Mouse (Mus musculus): Measurements from ENCODE around the gene Cpne7. TPM values are rescaled to one million over a fixed set of nuclear protein-coding genes. Genes with fewer than 3 reads are reported as not detected.

Cpne7 gene
- polyA plus RNA-seq, 1 experiment, result 4.9 TPM

Other genes starting within 250 kb of the Cpne7 start
- 37.9 and 57.1 TPM in 2 replicates for gene Ankrd11, start 75.1 kb upstream of the Cpne7 start, polyA plus RNA-seq (2012; rRNA removed)
- 56.0 and 63.5 TPM in 2 replicates for gene Spg7, start 54.4 kb upstream of the Cpne7 start, polyA plus RNA-seq (2012; rRNA removed)
- 2,261 and 2,538 TPM in 2 replicates for gene Rpl13, start 15.0 kb upstream of the Cpne7 start, polyA plus RNA-seq (2012; rRNA removed)
- 8.9 and 10.6 TPM in 2 replicates for gene Sult5a1, start 40.9 kb downstream of the Cpne7 start, polyA plus RNA-seq (2012; rRNA removed)
- 56.5 and 73.2 TPM in 2 replicates for gene Dpep1, start 68.9 kb downstream of the Cpne7 start, polyA plus RNA-seq (2012; rRNA removed)
- 109 and 119 TPM in 2 replicates for gene Chmp1a, start 95.4 kb downstream of the Cpne7 start, polyA plus RNA-seq (2012; rRNA removed)
- gene Spata33, start 95.5 kb downstream of the Cpne7 start, polyA plus RNA-seq (2012; rRNA removed), result 2.8 and 4.2 TPM in 2 replicates
- 70.3 and 77.0 TPM in 2 replicates for gene Cdk10, start 107.5 kb downstream of the Cpne7 start, polyA plus RNA-seq (2012; rRNA removed)
- 4.3 and 4.8 TPM in 2 replicates for gene Spata2l, start 118.9 kb downstream of the Cpne7 start, polyA plus RNA-seq (2012; rRNA removed)
- 20.6 and 21.3 TPM in 2 replicates for gene Zfp276, start 136.8 kb downstream of the Cpne7 start, polyA plus RNA-seq (2012; rRNA removed)
- 30.2 and 36.2 TPM in 2 replicates for gene Vps9d1, start 137.0 kb downstream of the Cpne7 start, polyA plus RNA-seq (2012; rRNA removed)
- gene Fanca, start 201.2 kb downstream of the Cpne7 start, polyA plus RNA-seq (2012; rRNA removed), result 8.9 and 15.8 TPM in 2 replicates
- gene Spire2, start 215.3 kb downstream of the Cpne7 start, polyA plus RNA-seq (2012; rRNA removed), result 4.8 and 5.3 TPM in 2 replicates